Comparison of ENCODE assay signal across 15 mouse cellular contexts in the genomic region with DNA sequence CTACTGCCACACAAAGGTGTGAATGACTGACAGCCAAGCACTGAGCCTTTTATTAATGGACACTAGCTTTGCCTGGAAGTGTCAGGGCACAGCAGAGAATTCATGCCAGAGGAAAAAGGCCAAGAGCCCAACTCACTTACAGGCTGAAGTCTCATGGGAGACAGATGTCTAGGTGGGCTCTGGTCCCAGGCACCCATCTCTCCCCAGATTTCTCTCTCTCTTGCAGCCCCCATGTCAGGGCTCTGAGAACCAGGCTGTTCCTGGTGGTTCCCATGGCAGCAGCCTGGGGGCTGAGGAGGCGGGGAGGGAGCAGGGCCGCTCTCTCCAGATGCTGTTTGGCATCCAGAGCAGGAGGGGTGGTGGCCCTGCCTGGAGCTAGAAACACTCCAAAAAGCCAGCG. TPM values are rescaled to one million over a fixed set of nuclear protein-coding genes. Genes with fewer than 3 reads are reported as not detected.
A peak's percentile ranks its signal among the peaks of the same experiment; 100 is the strongest.
DNase-seq lines count a peak whose midpoint lies in the region; ATAC-seq and TF ChIP-seq lines count a peak whose summit lies in the region.
"Had no signal": no experiment of that assay in that cellular context is flagged by ENCODE, and none has a peak within 500 bp of the region (broad histone marks: within the 10 kb centered on the region; RNA-seq: fewer than 3 reads in every experiment).

No protein-coding gene starts in this region.

- no peaks in the 10 kb centered on the region for H3K9me3 ChIP-seq in hindbrain, embryonic 13.5 days
- H3K9me3 ChIP-seq in hindbrain, embryonic 12.5 days (replicated peaks), result no peaks in the 10 kb centered on the region
- no peaks in the 10 kb centered on the region for H3K9me3 ChIP-seq in embryonic facial prominence, embryonic 10.5 days
- no peaks in the 10 kb centered on the region for H3K9me3 ChIP-seq in midbrain, embryonic 14.5 days (ENCODE audit: control insufficient read depth, low read length)
- H3K9me3 ChIP-seq in liver, embryonic 11.5 days (ENCODE audit: control insufficient read depth, low read length), result no peaks in the 10 kb centered on the region
- H3K9me3 ChIP-seq: intestine, embryonic 15.5 days had no signal

- ATAC-seq in hindbrain, embryonic 13.5 days (ENCODE audit: low FRiP score), result no peak
- no peak for ATAC-seq in hindbrain, embryonic 12.5 days (ENCODE audit: low FRiP score)
- ATAC-seq in midbrain, embryonic 14.5 days (ENCODE audit: low FRiP score, low TSS enrichment), result no peak
- no peak for ATAC-seq in liver, embryonic 11.5 days (replicated peaks; ENCODE audit: low FRiP score)
- ATAC-seq: intestine, embryonic 15.5 days had no signal

- WGBS in hindbrain, embryonic 13.5 days, result 39% methylated on average over 3 of the region's 3 CpGs
- WGBS in hindbrain, embryonic 12.5 days, result 25% methylated on average over 3 of the region's 3 CpGs
- WGBS in embryonic facial prominence, embryonic 10.5 days, result 27% methylated on average over 3 of the region's 3 CpGs
- WGBS in midbrain, embryonic 14.5 days, result 34% methylated on average over 3 of the region's 3 CpGs
- 56% methylated on average over 3 of the region's 3 CpGs for WGBS in liver, embryonic 11.5 days

- peak overlapping the region; percentile 35; the same call in 1 of the 2 replicates for H3K9ac ChIP-seq in hindbrain, embryonic 13.5 days
- no peak overlapping the region for H3K9ac ChIP-seq in hindbrain, embryonic 12.5 days
- H3K9ac ChIP-seq in midbrain, embryonic 14.5 days (replicated peaks; ENCODE audit: low read length), result no peak overlapping the region
- no peak overlapping the region for H3K9ac ChIP-seq in liver, embryonic 11.5 days (ENCODE audit: low read depth, low read length)
- H3K9ac ChIP-seq: intestine, embryonic 15.5 days had no signal

- peaks cover 20% of the 10 kb centered on the region for H3K27me3 ChIP-seq in hindbrain, embryonic 13.5 days
- peaks cover 21% of the 10 kb centered on the region; the same call in 1 of the 2 replicates for H3K27me3 ChIP-seq in hindbrain, embryonic 12.5 days
- peaks cover 38% of the 10 kb centered on the region for H3K27me3 ChIP-seq in embryonic facial prominence, embryonic 10.5 days (replicated peaks; ENCODE audit: low read depth, poor library complexity, severe bottlenecking)
- H3K27me3 ChIP-seq in midbrain, embryonic 14.5 days (ENCODE audit: control insufficient read depth, insufficient read depth, low read length), result no peaks in the 10 kb centered on the region
- H3K27me3 ChIP-seq in liver, embryonic 11.5 days (replicated peaks; ENCODE audit: control insufficient read depth, insufficient read depth, low read length), result peaks cover 2% of the 10 kb centered on the region; the same call in 1 of the 2 replicates
- H3K27me3 ChIP-seq: intestine, embryonic 15.5 days had no signal

- H3K36me3 ChIP-seq in hindbrain, embryonic 13.5 days, result peaks cover 8% of the 10 kb centered on the region
- H3K36me3 ChIP-seq in hindbrain, embryonic 12.5 days, result 0 out of 2 replicates have a peak, but pooled peaks cover 5% of the 10 kb centered on the region
- no peaks in the 10 kb centered on the region for H3K36me3 ChIP-seq in embryonic facial prominence, embryonic 10.5 days (replicated peaks)
- 0 out of 2 replicates have a peak, but pooled peaks cover 3% of the 10 kb centered on the region for H3K36me3 ChIP-seq in midbrain, embryonic 14.5 days (ENCODE audit: control insufficient read depth, insufficient read depth, low read length)
- no peaks in the 10 kb centered on the region for H3K36me3 ChIP-seq in liver, embryonic 11.5 days (ENCODE audit: control insufficient read depth, insufficient read depth, low read length)
- H3K36me3 ChIP-seq: intestine, embryonic 15.5 days had no signal

- no peak overlapping the region for H3K4me2 ChIP-seq in hindbrain, embryonic 13.5 days
- no peak overlapping the region for H3K4me2 ChIP-seq in hindbrain, embryonic 12.5 days (replicated peaks)
- no peak overlapping the region for H3K4me2 ChIP-seq in midbrain, embryonic 14.5 days (ENCODE audit: low read length)
- H3K4me2 ChIP-seq in liver, embryonic 11.5 days, result no peak overlapping the region
- H3K4me2 ChIP-seq: intestine, embryonic 15.5 days had no signal

- H3K4me1 ChIP-seq in hindbrain, embryonic 13.5 days (replicated peaks), result peaks cover 62% of the 10 kb centered on the region
- H3K4me1 ChIP-seq in hindbrain, embryonic 12.5 days, result peaks cover 42% of the 10 kb centered on the region
- H3K4me1 ChIP-seq in embryonic facial prominence, embryonic 10.5 days, result peaks cover 53% of the 10 kb centered on the region
- peaks cover 27% of the 10 kb centered on the region for H3K4me1 ChIP-seq in midbrain, embryonic 14.5 days (ENCODE audit: control insufficient read depth, insufficient read depth, low read length)
- peaks cover 6% of the 10 kb centered on the region for H3K4me1 ChIP-seq in liver, embryonic 11.5 days (replicated peaks; ENCODE audit: control insufficient read depth, insufficient read depth, low read length)
- H3K4me1 ChIP-seq: intestine, embryonic 15.5 days had no signal

- H3K4me3 ChIP-seq in hindbrain, embryonic 13.5 days, result no peak overlapping the region
- H3K4me3 ChIP-seq in hindbrain, embryonic 12.5 days, result no peak overlapping the region
- H3K4me3 ChIP-seq in embryonic facial prominence, embryonic 10.5 days, result no peak overlapping the region
- no peak overlapping the region for H3K4me3 ChIP-seq in layer of hippocampus, adult 2 months
- H3K4me3 ChIP-seq in midbrain, embryonic 14.5 days (replicated peaks; ENCODE audit: low read depth, low read length), result no peak overlapping the region
- no peak overlapping the region for H3K4me3 ChIP-seq in liver, embryonic 11.5 days (ENCODE audit: low read depth, low read length)
- H3K4me3 ChIP-seq: intestine, embryonic 15.5 days had no signal

- no peak for TF ChIP-seq CTCF in layer of hippocampus, adult 2 months (conservative IDR thresholded peaks at IDR 0.05)

- peak overlapping the region; percentile 4; the same call in 1 of the 2 replicates for H3K27ac ChIP-seq in hindbrain, embryonic 13.5 days
- H3K27ac ChIP-seq in hindbrain, embryonic 12.5 days, result no peak overlapping the region
- H3K27ac ChIP-seq in embryonic facial prominence, embryonic 10.5 days (replicated peaks), result 0 out of 2 replicates have a peak overlapping the region, but pooled peaks have one; percentile 3
- H3K27ac ChIP-seq in layer of hippocampus, adult 2 months, result peak overlapping the region; percentile 83
- peak overlapping the region; percentile 38; the same call in 1 of the 2 replicates for H3K27ac ChIP-seq in midbrain, embryonic 14.5 days (replicated peaks; ENCODE audit: low read depth, low read length)
- no peak overlapping the region for H3K27ac ChIP-seq in liver, embryonic 11.5 days (ENCODE audit: low read depth, low read length)
- H3K27ac ChIP-seq: intestine, embryonic 15.5 days had no signal

- peak; percentile 30 for DNase-seq in embryonic facial prominence, embryonic 10.5 days (ENCODE audit: low spot score)
- peak; percentile 67 to 68 for DNase-seq in layer of hippocampus, adult 2 months (ENCODE audit: low spot score in 2 of 2)
- peak; percentile 36 for DNase-seq in midbrain, embryonic 14.5 days
- DNase-seq in yolk sac, embryonic 10.5 days (ENCODE audit: low spot score), result no peak
- DNase-seq in embryo, embryonic 11 days, result no peak
- DNase-seq in liver, embryonic 11.5 days (ENCODE audit: low spot score), result no peak
- DNase-seq: adrenal gland, postnatal 14 days; cerebellum, adult 11 months; heart, adult 11 months; kidney, postnatal 14 days; lung, adult 2 months had no signal

RNA-seq across cellular contexts. Expression of gene Shisal1, which starts 38.3 kb away (rescaled TPM):
- 9.5 and 10.9 TPM in 2 replicates for polyA plus RNA-seq in hindbrain, embryonic 13.5 days (2015; fragmentation: Nextera tagmentation; extraction: Ambion mirVana)
- 9.4 and 10.8 TPM in 2 replicates for polyA plus RNA-seq in hindbrain, embryonic 12.5 days (2016; fragmentation: Nextera tagmentation; extraction: Ambion mirVana)
- 1.9 and 2.2 TPM in 2 replicates for polyA plus RNA-seq in embryonic facial prominence, embryonic 10.5 days (2016; fragmentation: Nextera tagmentation; extraction: Ambion mirVana)
- 10 to 100 TPM; 61.4 to 63.9 TPM for total RNA-seq in layer of hippocampus, adult 2 months (2021)
- polyA plus RNA-seq in midbrain, embryonic 14.5 days (2014; fragmentation: Nextera tagmentation; extraction: Ambion mirVana), result 16.4 and 18.0 TPM in 2 replicates
- 0.25 and 0.51 TPM in 2 replicates for polyA plus RNA-seq in liver, embryonic 11.5 days (2014; fragmentation: Nextera tagmentation; extraction: Ambion mirVana)
- total RNA-seq: megakaryocyte, adult 5-6 weeks had no signal

Comparison
In these comparisons a context has a peak if more than half of its experiments do, and no peak if none do; other contexts are left out.
1. H3K27ac ChIP-seq: peak in hindbrain, embryonic 13.5 days (single experiment), embryonic facial prominence, embryonic 10.5 days (single experiment), layer of hippocampus, adult 2 months (single experiment) and midbrain, embryonic 14.5 days (single experiment); none in hindbrain, embryonic 12.5 days (single experiment) and liver, embryonic 11.5 days (single experiment).
2. DNase-seq: peak in embryonic facial prominence, embryonic 10.5 days (single experiment), layer of hippocampus, adult 2 months (2 of 2) and midbrain, embryonic 14.5 days (single experiment); none in yolk sac, embryonic 10.5 days (single experiment), embryo, embryonic 11 days (single experiment) and liver, embryonic 11.5 days (single experiment).